Mouse (Mus musculus) adrenal gland, adult 8-10 months (tissue): ENCODE data around the gene Kif22. TPM values are rescaled to one million over a fixed set of nuclear protein-coding genes. Genes with fewer than 3 reads are reported as not detected.
A peak's percentile ranks its signal among the peaks of the same experiment; 100 is the strongest.

Experiments
- DNase-seq: peaks from one replicate; pipeline ENCODE4 v3.0.0; 2022
- total RNA-seq, 4 experiments: library from RNA; stranded (reverse); gene quantifications; 2 replicates each; pipeline ENCODE4 v1.2.4; 2022

Kif22 gene
- total RNA-seq, 4 experiments from 2014 or later = 1.5 to 3.6 (median 1.8) TPM

DNA sequence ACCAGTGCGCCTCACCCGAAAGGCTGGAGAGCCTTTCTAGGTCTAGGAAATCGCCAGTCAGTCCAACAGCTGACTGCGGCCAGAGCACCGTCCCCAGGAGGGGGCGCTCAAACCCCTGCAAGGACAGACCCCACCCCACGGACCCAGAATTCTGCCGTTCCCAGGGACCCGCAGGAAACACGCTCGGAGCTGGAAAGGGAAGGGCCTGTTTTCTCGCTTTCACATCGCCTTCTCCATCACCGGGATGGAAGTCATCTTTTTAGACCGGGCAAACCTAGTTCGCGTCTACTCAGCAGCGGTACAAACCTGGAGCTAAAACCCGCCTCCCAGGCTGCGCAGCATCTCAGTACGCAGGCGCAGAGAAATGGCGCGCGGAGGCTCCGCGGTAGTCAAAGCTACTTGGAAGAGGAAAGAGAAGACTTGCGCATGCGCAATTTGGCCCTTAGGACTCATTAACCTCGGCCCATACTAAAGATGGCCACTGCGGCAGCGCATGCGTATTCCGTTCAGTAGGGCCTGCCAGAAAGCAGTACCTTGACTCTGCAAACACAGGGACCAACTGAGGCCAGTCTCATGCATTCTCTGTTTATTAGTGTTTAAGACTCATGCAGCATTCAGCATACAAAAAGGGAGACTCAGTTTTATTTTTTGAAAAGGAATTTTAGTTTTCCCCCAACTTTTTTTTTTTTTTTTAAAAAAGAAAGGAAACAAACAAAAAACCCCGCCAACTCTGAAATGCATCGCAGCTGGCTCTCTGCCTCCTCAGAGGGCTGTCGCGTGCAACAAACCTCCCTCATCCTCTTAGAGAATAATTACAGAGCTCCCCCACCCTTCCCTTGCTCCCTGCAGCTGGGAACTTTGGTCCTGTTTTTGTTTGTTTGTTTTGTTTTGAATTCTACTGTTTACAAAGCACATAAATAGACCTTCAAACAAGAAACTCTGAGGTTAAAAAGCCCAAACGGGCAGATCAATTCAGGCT is 25.0 kb downstream of the Kif22 start, which contains the start of gene Pagr1a:
Pagr1a (minus strand) TSS at position 382 of the 979 bp plus-strand sequence.
- peak; percentile 96 for DNase-seq

GRCm38 (mm10) chr7:127016486-127016938 is 25.8 kb downstream of the Kif22 start:
- no peak for DNase-seq

- no peak for DNase-seq
These were observed 26.0 kb downstream of the Kif22 start, which contains the start of gene Pagr1b for GRCm38 (mm10) chr7:127016481-127016485. Gene Pagr1b, minus strand, starts transcription at chr7:127016484.

GRCm38 (mm10) chr7:127016081-127016480 is 26.2 kb downstream of the Kif22 start:
- DNase-seq = peak; percentile 70

DNA sequence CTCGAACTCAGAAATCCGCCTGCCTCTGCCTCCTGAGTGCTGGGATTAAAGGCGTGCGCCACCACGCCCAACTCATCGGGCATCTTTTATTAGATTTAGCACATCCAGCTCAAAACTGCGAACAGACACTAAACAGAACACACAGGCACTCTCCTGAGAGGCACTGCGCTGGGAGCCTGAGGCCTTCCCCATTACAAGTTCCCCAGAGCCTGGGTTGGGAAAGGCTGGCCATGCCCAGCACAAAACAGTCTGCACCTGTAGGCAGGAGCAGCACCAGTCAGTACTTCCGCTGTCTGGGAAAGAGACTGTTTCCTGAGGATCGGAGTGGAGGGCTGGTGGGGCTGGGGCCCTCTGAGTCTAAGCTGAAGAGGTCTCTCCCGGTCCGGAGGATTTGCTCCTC is 27.3 kb downstream of the Kif22 start:
- no peak for DNase-seq

- DNase-seq = peak; percentile 75
These were observed 28.0 kb downstream of the Kif22 start, which contains the start of gene Mvp for GRCm38 (mm10) chr7:127014320-127014719. Gene Mvp, minus strand, starts transcription at chr7:127014621.

DNA sequence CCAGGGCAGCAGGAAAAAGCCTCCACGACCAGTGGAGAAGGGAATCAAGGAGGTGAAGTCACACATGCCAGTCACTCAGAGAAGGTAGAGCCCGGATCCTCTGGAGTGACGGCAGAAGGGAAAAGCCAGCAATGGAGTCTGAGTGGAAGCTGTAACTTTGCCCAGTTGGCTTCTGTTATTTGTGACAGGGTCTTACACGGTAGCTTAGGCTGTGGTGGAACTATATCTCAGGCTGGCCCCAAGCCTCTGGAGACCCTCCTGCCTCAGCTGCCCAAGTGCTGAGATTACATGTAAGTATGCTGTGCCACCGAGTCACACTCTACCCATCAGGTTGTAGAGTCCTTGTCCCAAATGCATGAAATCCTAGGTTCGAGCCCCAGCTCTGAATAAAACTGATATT is 28.9 kb downstream of the Kif22 start:
- no peak for DNase-seq

GRCm38 (mm10) chr7:127012845-127013244 is 29.4 kb downstream of the Kif22 start:
- DNase-seq = no peak

DNA sequence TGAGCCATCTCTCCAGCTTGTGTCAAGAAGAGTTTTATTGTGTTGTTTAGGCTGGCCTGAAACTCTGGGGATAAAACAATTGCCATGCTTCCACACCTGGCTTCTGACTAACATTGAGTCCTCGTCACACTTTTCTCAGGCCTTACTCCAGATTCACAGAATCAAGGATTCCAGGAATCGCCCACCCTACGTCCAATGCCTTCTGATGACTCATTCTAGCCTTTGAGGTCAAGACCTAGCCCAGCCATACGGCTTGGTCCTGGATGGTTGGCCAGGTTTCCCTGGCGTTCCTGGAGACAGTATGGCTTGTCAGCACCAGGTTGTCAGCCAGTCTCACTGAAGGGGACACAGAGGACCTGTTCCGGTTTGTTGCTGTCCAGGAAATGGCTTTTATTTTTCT is 29.9 kb downstream of the Kif22 start:
- DNase-seq = no peak

GRCm38 (mm10) chr7:127011717-127012116 is 30.6 kb downstream of the Kif22 start:
- DNase-seq = no peak

DNA sequence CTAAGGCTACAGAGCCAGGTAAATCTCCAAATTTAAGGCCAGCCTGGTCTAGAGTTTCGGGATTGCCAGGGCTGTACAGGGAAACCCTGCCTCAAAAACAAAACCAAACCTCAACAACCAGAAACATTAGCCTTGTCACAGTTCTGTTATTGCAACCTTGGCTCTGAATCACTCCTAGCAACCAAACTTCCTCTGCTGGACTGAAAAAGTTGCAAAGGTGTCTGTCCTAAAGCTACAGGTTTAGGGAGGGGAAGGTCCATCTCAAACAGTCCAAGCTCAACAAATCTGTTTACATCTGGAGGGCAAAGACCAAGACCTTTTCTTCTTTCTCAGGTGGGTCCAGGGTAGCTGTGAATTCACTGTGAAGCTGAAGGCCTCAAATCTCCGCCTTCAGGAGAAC is 31.2 kb downstream of the Kif22 start:
- no peak for DNase-seq

GRCm38 (mm10) chr7:127009307-127010085 is 32.8 kb downstream of the Kif22 start:
- DNase-seq = no peak

DNA sequence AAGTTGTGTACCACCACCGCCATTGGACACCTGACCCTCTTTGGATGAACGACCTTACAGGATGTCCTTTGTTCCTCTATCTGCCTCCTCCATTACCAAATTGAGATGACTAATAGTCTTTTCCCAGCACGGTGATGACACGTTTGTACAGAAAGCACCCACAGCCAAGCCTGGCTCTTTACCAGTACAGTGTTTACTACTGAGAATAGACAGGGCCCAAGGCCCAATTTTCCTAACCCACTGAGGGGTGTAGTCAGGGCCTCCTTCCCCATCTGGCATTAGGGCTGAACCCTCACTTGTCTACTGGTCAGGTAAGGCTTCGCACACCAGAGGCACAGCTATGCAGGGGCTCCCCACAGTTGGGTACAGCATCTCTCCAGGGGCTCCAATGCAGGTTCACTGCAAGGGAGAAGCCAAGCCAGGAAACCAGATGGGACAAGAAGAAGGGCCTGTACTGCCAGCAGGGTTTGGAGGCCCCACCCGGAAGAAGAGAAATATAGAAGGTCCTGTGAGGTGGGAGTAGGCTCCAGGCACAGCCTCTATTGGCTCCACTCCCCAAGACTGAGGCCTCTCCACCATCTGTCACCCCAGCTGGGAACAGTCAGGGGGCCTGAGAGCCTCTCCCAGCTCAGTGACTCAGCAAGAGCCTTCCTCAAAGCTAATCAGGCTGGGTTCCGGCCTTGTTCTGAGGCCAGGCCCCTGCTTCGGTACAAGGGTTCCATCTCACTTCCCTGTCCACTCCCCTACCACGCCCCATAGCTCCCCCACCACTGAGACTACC is 33.8 kb downstream of the Kif22 start:
- peak; percentile 66 for DNase-seq

DNA sequence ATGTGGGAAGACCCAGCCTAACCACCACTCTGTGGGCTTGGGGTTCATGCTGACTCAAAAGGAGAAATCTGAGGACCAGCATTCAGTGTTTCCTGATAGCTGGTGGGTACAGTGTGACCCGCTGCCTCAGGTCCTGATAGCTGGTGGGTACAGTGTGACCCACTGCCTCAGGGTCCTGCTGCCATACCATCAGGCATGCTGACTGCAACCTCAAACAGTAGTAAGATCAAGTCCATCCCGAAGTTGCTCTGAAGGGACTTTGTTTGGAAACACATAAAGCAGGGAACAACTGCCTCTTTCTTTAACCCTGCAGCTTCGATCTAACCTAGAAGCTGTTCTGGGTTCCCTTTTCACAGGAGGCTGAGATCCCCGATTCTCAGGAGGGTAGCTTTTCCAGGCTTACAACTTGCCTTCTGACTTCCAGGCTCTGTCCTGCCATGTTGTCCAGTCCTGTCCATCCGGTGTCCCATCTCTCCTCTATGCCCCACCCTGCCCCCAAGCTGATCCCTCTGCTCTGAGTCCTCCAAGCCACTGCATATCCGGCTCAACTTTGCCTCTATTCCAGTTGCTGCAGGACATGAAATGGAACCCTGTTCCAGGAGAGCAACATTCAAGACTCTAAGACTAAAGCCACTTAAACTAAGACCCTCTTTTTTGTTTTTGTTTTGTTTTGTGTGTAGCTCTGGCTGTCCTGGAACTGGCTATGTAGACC is 34.8 kb downstream of the Kif22 start:
- DNase-seq = no peak

DNA sequence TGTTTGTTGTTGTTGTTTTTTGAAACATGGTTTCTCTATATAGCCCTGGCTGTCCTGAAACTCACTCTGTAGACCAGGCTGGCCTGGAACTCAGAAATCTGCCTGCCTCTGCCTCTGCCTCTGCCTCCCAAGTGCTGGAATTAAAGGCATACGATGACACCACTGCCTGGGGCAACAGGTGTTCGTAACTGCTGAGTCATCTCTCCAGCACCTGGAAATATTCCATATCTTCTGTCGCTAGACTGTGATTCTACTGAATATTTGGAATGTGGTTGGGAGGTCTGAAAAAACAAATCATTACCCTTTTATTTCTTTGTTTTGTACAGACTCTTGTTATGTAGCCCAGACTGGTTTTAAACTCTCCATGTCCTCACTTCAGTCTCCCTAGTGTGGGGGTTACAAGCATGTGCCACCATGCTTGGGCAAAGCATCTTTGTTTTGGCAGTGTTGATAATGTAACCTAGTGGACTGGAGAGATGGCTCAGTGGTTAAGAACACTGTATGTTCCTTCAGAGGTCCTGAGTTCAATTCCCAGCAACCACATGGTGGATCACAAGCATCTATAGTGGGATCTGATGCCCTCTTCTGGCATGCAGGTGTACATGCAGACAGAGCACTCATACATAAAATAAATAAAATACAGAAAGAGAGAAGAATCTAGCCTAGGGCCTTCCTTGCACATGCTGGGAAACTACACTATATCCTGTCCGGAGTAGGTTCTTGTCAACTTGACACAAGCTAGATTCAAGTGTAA is 38.0 kb downstream of the Kif22 start:
- DNase-seq = no peak

DNA sequence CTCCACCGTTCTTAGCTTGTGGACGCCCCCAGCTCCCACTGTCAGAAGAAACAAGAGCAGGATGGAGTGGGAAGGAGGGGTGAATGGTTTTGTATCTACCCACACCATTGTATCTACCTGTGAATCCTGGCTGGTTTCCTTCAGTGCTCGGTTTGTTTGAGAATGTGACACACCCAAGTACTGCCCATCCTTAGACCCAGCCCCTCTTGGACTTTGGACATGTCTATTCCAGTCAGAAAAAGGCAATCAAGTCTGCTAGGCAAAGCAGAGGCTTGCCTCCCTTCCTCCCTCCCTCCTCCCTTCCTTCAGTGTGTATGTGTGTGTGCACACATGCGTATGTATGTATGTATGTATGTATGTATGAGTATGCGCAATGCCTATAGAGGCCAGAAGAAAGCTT is 38.7 kb downstream of the Kif22 start:
- no peak for DNase-seq

GRCm38 (mm10) chr7:126999568-126999967 is 42.7 kb downstream of the Kif22 start:
- no peak for DNase-seq

DNA sequence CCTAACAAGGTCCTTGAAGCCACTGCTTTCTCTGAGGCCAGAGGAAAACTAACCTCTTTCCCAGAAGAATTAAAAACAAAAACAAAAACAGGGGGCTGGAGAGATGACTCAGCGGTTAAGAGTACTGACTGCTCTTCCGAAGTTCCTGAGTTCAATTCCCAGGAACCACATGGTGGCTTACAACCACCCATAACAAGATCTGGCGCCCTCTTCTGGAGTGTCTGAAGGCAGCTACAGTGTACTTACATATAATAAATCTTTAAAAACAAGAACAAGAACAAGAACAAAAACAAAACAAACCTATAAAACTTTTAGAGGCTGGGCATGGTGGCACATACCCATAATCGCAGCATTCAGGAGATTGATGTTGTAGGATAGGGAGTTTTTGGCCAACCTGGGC is 45.8 kb downstream of the Kif22 start:
- no peak for DNase-seq

DNA sequence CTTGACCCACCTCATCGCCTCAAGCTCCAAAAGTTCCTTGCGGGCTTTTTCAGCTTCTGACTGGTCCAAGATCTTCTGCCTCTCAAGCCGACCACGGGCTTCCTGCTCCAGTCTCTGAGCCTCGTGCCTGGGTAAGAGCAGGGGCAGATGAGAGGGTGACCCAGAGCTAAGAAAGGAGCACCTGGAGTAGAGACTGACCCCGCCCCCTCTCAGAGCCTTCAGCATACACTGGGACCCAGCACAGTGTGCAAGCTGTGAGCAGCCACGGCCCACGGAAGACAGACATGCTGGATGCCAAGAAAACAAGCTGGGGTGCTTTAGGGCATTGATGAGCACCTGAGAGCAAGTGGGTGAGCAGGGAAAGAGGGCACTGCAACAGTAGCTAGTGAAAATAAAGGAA is 53.5 kb downstream of the Kif22 start:
- no peak for DNase-seq

- no peak for DNase-seq
These were observed 56.0 kb downstream of the Kif22 start for GRCm38 (mm10) chr7:126986319-126986718.

DNA sequence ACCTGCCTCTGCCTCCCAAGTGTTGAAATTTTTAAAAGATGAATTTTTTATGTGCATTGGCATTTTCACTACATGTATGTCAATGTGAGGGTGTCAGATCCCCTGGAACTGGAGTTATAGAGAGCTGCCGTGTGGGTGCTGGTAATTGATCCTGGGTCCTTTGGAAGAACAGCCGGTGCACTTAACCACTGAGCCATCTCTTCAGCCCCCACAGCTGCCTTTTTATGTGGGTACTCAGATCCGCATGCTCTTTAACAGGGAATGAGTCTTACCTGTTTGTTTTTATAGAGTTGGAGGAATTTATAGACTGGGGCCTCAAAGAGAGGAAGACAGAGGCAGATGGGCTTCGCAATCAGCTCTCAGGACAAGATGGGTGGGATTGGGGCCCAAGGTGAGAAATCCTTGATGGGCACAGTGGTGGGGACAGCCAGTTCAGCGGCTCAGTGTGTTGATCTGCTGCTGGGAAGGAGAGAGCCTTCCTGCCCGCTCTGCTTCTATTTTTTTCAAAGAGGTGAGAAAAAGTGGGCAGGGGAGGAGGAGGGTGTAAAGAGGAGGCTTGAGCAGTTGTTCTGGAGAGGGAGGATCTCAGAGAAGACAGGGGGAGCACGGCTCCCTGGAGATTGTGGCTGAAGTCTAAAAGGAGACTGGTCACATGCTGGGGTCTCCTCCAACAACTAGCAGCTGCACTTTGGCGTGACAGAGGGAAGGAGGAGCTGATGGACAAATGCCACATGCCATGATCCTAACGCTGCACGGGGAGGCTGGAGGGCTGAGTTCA is 57.4 kb downstream of the Kif22 start:
- DNase-seq = no peak
